Mouse (Mus musculus): ENCODE data around the gene Msrb3. TPM values are rescaled to one million over a fixed set of nuclear protein-coding genes. Genes with fewer than 3 reads are reported as not detected.

The Msrb3 gene
- total RNA-seq, 2 experiments from 2014 or later, result 5.5 to 7.6 TPM

DNA sequence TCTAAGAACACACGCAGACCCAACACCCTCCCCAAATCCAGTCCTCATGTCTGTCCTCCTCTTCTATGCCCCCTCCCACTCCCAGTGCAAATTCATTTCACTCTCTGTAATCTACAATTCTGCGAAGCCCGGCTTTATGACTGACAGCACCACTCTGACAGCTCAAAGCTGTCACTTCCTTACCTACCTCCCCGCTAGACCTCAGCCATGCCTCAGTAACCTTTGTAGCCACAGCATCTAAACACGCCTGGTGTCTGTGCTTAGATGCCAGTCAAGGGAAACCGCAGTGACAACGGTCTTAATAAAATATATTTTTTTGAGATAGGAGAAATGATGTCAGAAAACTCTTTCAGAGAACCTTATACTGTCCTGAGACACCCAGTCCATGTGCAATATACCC, 72.5 kb downstream of the Msrb3 start:
- DNase-seq (ENCODE audit: low spot score in 2 of 2), result no peak
- intact Hi-C loops (cut with DNase I), result no loop called here

DNA sequence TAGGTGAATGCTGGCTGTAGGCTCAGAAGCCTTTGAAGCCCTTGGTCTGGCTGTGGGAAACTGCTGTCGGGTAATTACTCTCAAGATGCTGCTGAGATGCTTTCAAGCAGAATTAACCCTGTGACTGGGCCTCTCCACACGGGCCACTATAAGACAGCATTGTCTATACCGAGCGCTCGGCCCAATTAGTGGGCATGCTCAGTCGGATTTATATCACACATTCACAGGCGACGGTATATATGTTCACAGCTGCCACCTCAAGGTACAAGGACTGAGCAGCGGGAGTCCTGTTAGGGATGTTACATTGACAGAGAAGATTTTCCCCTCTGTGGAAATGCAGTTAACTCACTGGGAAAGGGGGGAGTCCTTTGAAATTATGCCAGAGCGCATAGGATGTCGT, 73.3 kb downstream of the Msrb3 start:
- DNase-seq (ENCODE audit: low spot score in 2 of 2), result no peak
- intact Hi-C loops (cut with DNase I), result no loop called here

DNA sequence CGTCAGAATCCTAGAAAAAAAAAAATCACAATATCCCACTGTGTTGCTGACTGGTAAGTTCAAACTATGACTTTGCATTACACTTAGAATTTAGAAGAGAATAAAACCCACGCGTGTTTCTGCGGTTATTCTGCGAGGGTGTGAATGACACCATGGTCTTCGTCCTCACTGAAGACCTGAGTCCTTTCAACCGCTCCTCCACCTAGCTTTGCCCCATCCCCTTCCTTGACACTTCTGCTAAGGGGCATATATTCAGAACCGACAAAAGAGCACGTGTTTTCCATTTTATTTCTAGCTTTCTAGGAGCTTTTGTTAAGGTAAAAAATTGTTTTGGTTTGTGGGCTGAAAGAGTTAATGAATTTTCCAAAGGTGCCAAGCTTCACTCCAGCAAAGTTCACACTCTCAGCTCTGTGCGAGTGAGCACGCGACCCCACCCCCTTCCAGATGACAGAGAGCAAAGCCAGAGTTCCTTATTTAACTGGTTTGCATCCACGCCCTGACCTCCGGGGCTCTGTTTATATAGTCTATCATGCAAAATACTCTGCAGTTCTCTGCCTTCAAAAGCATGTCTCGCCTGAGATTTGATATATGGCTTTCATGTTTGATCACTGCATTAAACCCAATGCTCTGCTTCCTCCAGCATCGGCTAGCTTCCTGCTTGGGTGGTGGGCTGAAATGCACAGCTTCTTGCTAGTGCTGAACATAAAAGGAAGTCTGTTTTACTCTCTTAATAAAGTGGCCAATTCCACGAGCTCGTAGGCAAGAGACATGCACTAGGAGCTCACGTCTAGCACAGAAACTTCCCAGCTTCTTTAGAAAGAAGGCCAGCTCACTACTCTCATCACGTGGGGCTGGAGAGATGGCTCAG, 77.2 kb downstream of the Msrb3 start:
- intact Hi-C loops (cut with DNase I), result no loop called here
- DNase-seq (ENCODE audit: low spot score in 2 of 2), result no peak

DNA sequence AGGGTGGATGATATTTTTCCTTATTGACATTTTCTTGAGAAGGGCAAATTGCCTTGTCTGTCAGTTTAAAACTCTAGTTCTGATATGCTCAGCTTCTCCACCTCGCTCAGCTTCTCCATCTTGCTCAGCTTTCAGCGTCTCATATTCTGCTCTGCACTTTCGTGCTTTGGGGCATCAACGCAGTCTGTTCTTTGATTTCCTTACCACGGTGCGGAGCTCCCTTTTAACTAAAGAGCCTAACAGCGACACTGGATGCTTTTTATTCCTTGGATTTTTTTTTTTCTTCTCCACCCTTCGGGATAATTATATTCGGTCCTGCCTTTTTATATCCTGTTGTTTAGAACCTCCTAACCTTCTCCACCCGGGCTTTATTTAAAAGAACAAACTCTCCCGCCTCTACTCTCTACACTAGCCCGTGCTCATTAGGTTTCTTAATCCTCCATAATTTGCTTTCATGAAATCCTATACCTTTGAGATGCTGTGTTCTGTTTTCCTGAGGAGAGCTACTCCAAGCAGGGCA, 78.1 kb downstream of the Msrb3 start:
- intact Hi-C loops (cut with DNase I), result no loop called here

DNA sequence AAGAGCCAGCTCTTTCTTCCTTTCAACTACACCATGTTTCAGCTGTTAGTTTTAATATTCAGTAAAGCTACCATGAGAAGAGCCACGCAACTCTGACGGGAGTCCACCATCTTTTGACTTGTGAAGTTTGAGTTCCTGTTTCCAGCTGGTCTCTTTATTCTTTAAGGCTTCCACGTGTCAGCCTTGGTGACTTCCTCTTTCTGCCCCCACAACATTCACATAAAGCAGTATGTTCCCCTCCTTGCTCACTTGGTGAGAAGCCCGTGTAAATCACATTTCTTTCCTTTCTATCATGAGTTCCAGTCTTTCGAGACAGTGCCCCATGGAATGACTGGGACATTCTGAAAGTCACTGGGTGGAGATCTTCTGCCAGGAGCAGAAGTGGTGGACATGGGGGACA, 83.6 kb downstream of the Msrb3 start:
- intact Hi-C loops (cut with DNase I), result no loop called here
- no peak for DNase-seq (ENCODE audit: low spot score in 2 of 2)

More for the DNA sequence above, 78.1 kb downstream of the Msrb3 start:
- DNase-seq (ENCODE audit: low spot score in 2 of 2), result no peak

DNA sequence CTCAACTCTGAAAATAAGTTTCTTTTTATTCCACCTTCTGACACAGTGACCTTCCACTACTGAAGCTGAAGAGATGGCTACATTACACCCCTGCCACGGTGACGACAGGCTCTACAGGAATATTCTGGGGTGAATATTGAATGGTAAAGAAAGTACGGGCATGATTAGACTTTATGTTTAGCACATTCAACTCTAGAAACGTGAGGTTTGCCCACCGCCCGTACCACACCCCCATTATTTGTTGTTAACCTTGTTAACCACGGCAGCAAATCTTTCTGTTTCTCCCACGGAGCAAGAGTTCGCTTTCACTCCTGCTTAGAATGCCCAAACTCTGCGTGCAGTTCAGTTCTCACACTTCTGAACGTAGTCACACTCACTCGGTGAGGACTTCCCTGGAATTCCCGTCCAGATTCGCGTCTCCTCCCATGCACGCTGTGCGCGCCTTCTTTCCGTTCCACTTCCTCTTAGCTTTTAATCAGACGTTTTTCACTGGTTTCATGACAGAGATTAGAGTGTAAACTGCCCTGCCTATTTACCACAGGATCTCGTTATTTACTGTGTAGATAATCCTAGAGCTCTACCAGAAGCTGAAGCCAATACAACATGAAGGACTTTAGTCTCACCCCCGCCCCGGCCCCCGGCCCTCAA, 87.0 kb downstream of the Msrb3 start:
- DNase-seq (ENCODE audit: low spot score in 2 of 2), result no peak
- intact Hi-C loops (cut with DNase I), result no loop called here

DNA sequence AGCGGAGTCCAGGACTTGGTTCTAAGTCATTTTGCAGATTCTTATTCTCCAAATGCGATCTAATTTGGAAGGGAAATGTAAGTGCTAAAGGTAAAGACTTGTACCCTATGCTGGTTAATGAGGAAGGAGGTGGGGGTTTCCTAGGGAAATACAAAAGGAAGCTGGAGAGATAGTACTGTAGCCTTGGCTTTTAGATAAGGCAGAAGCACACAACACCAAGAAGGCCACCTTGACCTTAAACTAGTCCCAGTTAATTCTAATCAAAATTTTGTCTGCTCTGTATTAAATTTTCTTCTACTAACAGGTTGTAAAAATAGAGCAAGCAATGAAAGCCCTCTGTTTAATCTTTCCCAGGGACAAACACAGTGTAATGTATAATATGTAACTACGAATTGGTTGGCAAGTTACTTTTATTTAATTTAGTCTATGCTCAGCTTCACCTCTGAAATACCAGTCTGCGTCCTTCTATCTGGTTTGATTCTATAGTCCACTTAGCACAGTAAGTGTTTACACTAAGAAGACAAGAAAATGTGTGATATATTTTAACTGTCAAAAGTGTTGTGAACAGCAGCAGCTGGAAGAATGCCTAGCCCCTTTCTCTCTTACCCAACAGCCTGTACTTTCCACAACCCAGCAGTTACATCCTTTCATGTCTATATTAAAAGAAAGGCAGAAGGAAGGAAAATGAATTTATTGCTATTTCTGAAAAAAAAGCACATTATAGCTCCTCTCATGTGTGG, 87.9 kb downstream of the Msrb3 start:
- no peak for DNase-seq (ENCODE audit: low spot score in 2 of 2)
- intact Hi-C loops (cut with DNase I), result no loop called here

DNA sequence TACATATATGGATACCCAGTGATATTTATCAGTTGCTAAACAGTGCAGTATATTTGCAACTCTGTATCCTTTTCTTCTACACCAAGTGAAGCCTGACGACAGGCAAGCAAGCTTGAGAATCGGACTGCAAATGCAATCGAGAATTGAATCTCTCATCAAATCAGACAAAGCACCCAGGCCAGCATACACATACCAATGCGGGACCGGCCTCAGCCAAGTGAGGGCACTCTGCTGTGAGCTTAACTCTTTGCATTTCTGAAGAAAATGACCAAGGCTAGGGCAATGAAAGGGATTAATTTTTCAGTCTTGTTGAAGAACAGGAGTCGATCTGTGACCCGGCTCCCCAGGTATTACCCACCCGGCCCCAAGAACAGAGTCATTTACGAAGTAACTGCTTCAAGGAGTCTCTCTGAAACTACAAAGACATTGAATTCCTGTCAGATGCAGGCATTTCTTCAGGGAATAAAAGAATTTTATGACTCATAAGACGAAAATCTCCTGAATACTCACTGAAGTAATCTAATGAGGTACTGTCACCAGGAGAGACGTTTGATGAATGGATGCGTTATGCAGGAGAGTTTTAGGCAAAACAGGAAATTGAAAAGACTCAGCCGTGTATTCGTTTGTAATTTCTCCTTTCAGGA, 88.7 kb downstream of the Msrb3 start:
- intact Hi-C loops (cut with DNase I), result no loop called here

DNA sequence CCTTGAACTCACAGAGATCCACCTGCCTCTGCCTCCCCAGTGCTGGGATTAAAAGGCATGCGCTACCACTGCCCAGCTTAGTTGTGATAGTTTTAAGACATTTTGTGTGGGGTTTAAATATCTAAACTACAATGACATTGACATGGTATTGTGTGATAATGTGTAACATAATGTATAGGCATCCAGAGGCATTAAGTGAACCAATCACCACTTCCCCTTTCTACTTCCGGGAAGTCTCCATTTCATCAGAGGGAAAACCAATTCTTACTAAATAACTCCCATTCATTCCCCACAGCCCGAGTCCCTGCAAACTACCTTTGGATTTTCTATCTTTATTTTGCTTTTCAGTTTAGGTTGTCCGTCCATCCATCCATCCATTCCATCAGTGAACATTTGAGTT, 90.7 kb downstream of the Msrb3 start:
- intact Hi-C loops (cut with DNase I), result no loop called here
- DNase-seq (ENCODE audit: low spot score in 2 of 2), result no peak

More for the DNA sequence above, 88.7 kb downstream of the Msrb3 start:
- no peak for DNase-seq (ENCODE audit: low spot score in 2 of 2)

DNA sequence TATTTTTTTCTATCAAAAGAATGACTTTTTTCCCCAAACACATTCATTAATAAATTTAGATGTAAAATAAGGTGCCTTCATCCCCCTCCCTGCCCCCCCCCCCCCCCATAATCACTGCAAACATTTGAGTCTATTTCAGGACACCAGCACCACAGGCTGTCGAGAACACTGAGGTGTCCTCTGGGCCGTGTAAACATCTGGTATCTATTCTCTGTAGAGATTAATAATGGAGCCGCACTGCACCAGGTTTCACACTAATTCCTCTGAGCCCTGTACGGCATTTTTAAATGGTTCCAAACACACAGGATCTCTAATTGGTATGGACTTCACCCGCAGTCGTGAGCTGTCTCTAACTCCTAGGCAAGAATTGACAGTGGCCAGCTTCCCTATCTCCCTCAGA, 97.8 kb downstream of the Msrb3 start:
- intact Hi-C loops (cut with DNase I), result no loop called here
- no peak for DNase-seq (ENCODE audit: low spot score in 2 of 2)

DNA sequence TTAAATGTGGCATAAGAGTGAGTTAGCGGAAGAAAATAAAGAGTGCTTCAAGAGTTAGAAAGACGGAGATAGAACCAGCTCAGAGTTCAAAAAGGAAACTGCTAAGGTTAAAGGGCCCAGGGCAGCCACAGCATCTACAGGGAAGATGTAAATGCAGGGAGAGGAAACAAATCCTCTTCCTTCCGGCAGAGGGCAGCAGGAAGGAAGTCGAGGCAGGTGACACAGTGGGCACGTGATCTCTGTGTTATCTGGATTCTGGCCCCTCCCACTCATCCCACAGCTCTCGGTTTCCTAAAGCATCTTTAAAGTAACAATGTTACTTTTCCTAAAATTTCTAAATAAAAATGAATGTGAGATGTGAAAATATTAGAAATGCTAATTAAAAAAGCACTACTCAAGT, 99.4 kb downstream of the Msrb3 start:
- no peak for DNase-seq (ENCODE audit: low spot score in 2 of 2)
- intact Hi-C loops (cut with DNase I), result no loop called here

DNA sequence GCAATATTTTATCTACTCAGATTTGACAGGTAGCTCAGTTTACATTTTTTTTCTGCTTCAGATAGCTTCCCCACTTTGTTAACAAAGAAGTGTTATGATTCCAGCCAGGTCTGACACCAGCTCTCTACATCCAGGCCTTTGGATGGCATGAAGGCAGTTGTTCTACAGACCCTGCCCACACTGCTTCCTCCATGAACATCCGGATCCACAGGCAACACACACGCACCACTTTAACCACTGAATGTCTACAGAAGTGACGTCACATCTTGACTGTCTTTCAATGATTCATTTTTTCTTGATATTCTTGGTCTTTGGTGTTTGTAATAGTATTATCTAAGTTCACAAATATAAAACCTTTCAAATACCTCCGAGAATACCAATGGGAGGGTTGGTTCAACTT, 102.2 kb downstream of the Msrb3 start:
- intact Hi-C loops (cut with DNase I), result no loop called here

DNA sequence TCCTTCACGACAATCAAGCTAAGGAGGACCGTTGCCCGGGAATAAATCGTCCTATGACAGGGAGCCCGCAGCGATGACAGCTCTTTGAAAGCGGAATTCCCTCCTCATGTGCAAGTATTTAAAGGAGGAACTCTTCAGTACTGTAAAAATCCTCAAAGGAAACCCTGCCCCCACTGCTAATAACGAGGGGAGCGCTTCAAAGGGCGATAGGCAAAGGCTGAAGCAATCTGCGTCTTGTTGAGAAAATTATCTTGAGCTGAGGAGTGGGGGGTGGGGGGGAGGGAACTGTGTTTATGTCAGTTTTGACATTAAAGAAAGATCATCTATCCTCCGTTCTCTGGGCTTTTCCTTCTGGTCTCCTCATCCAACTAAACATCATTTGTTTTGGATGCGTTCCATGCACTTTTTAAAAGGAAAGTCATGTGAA, 104.5 kb downstream of the Msrb3 start:
- DNase-seq (ENCODE audit: low spot score in 2 of 2), result no peak
- intact Hi-C loops (cut with DNase I), result no loop called here

More for the DNA sequence above, 102.2 kb downstream of the Msrb3 start:
- no peak for DNase-seq (ENCODE audit: low spot score in 2 of 2)

DNA sequence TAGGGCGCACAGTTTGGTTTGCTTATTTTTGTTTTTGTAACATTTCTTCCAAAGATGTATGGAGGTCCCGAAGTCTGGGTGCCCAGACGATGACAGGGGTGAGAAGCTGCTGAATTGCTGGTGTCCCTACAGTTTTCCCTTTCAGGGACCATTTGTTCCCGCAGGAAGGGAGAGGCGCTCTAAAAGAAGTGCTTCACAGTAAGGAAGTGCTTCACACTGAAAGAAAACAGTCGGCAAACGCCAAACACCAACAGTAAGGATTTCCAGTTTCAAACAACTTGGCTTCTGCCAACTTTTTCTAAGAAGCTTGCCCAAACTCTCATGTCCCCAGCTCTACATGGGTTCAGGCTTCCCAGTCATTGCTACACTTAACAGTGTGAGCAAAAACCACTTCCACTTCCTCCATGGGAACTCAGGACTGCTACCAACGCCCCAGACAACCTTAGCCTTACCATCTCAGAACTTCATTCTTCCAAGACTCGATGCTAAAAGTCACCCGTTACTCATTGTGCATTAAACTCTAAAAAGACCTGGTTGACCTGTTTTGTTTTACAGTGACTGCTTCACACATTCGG, 106.6 kb downstream of the Msrb3 start:
- intact Hi-C loops (cut with DNase I), result no loop called here

DNA sequence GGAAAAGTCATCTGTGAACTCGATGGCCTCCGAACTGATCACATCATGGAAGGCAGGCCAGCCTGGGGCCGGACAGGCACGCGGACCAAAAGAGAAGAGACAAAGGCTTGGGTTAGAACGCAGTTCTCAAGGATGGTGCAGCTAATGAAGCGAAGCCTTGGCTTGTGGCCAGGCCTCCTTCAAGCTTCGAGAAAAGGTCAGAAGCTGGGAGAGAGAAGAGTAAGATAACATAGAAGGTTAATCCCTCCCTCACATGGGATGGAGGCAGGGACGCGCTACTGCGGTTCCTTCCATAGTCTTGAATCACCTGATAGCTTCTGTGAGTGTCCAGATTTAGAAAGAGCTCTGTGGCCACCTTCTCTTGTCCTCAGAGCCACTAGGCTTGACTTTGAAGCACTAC, 107.5 kb downstream of the Msrb3 start:
- intact Hi-C loops (cut with DNase I), result no loop called here

More for the DNA sequence above, 106.6 kb downstream of the Msrb3 start:
- DNase-seq (ENCODE audit: low spot score in 2 of 2), result no peak

DNA sequence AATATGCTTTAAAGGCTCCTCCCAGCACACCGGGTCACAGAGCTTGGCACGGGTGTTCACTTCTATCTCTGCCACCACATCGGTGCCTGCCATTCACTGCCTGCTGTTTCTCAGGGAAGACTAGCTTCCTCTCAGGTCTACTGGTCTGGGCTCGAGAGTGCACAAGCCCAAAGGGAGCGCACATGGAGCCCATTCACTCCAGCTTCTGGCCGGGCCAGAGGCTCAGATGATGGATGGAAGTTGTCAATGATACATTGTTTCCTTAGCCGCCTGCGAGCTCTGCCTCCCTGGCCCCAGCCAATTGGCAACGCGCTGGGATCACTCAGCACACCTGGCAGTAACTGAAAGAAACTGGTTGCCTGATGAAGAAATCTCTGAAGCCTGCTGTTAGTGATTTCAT, 111.7 kb downstream of the Msrb3 start:
- intact Hi-C loops (cut with DNase I), result no loop called here
- no peak for DNase-seq (ENCODE audit: low spot score in 2 of 2)

More for the DNA sequence above, 107.5 kb downstream of the Msrb3 start:
- DNase-seq (ENCODE audit: low spot score in 2 of 2), result no peak

DNA sequence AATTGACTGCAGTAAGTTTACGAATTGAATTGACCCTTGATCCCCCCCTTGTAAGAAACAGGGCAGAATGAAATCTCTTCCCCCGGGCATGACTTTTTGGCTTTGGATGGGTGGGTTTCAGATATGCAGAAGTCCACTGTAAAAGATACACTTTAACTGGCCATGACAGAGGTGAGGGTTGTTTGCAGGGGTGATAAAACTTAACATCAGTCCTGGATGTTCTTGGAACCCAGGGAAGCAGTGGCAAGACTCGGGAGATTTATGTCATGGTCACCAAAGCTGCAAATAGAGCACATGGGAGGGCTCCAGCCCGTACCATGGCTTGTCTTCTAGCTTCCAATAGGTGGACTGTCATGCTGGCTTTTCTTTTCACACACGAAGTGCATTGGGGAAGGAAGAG, 114.4 kb downstream of the Msrb3 start:
- DNase-seq (ENCODE audit: low spot score in 2 of 2), result no peak
- intact Hi-C loops (cut with DNase I), result no loop called here

DNA sequence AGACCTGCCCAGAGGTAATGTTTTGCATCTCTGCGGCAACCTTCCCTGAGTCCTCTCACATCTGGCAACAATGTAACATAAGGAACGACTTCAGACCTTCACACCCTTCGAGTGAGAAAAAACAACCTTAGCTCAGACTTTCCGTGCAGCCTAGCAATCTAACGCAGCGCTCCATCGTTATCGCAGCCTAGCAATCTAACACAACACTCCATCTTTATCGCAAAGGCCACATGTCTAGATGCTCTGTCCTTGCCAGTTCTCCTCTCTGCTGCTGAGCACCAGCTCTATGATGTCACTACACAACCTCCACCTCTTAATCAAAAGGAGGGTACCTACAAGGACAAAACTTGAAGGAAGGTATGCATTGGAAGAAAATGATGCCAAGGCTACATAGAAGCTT, 115.5 kb downstream of the Msrb3 start:
- intact Hi-C loops (cut with DNase I), result no loop called here
- DNase-seq (ENCODE audit: low spot score in 2 of 2), result no peak

DNA sequence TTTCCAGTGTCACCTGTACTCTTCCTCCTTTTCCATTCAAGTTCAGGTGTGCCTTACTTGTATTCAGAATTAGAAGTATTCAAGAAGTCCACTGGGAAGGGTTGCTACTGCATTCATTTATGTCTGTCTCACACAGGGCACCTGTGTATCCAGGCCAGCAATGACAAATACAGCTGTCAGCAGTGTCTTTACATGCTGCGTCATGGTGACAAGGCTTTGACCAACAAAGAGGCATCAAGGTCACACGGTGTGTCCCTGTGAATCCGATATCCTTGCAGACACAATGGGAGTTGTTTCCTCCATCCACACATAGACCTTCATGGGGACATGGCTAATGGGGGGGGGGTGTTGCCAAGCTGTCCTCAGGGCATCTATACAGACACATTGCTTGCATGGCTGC, 121.4 kb downstream of the Msrb3 start:
- no peak for DNase-seq (ENCODE audit: low spot score in 2 of 2)
- intact Hi-C loops (cut with DNase I), result no loop called here

All from left cerebral cortex, postnatal 36 days (tissue).